Mouse (Mus musculus): ENCODE results near the gene Kcnk12.

The Kcnk12 gene

DNA sequence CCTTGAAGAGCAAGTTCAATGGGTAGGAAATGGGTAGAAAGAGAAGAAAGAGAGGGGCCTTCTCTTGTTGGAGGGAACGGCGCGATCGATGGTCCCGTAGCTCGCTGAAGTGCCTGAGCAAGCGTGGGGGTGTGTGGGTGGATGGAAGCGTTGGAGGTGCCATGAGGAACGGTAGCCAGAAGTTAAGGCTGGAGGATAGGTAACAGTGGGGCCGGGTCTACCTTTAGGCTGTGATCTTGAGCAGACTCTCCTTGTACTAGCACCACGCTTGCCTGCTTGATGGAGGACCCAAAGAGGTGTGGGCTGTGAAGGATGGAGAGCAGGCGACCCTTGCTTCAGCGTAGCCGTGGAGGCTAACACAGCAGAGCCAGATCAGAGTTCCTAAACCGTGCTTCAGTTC is 12.1 kb downstream of the Kcnk12 start:
- no peak for DNase-seq (ENCODE audit: low read depth)

DNA sequence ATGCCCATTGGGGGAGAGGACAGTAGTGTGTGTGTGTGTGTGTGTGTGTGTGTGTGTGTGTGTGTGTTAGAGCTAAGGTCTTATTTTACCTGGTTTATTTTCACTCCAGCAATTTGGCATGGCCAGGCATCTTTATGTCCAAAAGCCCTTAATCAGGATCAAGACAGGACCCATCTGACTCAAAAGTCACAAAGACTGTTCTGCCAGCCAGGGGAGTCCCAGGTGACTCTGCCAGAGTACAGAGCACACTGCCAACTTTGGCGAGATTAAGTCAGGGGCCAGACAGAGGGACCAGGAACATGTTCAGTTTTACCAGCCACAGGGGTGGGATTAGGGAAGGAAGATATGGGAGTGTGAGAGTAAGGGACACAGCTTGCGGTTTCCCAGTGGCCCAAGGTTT is 12.9 kb downstream of the Kcnk12 start:
- DNase-seq (ENCODE audit: low read depth): no peak

DNA sequence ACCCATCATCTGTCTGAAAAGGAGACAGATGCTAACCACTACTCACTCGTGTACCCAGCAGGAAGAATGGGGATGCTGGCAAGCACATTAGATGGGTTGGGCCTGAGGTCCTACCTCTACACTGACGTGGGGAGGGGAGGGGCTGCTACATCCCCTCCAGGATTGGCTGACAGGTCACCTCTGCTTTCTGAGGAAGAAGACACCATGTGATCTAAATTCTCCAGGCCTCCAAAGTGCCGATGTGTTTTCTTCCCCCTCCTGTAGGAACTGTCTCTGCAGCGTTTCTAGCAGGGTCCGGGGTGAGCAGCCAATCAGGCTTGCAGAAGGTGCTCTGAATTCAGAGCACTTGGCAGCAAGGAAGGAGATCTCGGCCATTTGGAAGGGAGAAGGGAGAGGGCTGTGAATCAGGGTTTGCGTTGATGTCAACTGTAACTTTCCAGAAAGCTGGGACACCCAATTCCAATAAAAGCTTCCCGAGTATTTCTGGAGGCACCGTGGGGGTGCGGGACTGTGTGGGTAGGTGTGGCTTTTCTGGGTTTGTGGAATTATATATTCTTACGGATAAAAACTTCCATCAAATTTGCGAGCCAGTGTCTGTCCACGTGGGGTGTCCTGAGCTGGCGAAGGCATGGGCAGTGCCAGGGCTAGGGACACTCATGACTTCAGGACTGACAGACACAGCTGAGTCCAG is 13.5 kb downstream of the Kcnk12 start:
- no peak for DNase-seq (ENCODE audit: low read depth)

DNA sequence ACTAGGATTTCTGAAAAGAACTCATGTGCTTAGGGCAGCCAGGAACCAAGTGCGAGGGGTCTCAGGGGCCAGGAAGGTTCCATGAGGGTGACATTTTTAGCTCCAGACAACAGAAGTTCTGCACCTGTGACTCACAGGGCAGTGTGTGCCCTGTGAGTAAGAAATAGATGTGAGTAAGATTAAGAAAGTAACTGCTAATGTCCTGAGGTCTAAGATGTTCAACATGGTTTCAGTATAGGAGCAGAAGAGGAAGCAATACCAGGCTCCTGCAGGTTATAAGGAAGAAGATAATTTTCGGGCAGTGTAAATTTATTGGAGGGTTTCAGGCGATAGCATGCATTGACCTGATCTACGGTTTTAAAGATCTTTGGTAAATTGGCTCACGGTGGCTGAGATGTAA is 16.6 kb downstream of the Kcnk12 start:
- DNase-seq (ENCODE audit: low read depth): no peak

DNA sequence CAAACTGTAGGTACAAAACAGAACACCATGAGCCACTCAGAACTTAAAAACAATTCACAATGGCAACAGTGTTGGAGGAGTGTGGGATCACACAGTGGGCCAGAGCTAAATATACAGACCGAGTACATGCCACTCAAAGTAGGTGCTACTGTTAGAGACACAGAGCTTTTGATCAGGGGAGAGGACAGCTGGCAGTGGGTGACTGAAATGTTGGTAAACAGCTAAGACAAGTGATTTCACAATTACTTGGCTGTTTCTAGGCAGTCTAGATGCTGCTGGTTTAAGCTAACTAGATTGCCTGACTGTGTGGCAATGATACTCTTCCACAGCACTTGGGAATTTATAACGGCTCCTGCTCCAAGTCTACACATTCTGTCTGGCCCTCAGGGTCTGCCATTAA is 17.6 kb downstream of the Kcnk12 start:
- no peak for DNase-seq (ENCODE audit: low read depth)

DNA sequence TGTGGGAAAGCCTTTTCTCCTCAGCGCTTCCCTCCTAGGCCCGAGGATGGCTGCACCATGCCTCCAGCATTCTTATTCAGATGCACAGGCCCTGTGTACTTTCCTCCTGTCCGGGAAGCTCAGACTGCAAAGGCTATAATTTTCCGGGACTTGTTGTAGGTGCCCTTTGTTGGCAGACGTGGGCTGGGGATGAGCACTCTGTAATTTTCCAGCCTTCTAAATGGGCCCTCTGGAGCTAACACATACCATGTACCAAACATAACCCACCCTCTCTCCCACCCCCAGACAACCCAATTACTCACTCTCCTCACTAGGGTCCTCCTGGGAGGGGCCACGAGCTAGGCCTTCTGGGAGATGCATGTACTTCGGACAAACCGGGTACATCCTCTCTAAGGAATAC is 22.8 kb downstream of the Kcnk12 start:
- no peak for DNase-seq (ENCODE audit: low read depth)

DNA sequence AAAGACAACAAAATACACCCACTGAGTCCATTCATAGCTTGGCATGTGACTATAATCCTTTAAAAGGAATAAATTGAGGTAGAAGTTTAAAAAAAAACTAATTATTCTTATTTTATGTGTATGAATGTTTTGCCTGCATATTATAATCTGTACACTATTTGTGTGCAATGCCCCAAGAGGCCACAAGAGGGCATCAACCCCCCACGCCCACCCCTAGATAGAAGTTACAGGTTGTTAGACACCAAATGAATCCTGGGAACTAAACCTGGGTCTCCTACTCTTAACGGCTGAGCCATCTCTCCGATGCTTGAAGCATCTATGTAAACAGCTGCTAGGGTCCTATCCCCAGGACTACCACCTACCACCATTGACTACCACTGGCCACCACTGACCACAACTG is 24.6 kb downstream of the Kcnk12 start:
- no peak for DNase-seq (ENCODE audit: low read depth)

DNA sequence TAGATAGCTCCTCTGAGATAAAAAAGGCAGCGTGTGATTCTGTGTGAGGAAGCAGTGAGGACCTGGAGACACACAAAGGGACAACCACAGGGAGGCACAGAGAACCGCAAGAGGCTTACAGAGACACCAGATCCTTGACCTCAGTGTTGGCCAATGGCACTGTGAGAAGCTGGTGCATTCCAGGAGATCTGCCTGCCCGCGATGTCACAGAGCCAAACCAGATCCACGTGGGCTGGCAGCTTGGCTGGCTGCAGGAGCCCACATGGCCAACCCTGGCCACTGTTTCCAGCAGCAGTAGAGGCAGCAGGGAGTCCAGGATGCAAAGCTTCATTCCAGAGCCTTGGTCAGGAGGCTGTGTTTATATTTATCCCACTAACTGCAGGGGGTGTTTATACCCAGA is 27.0 kb downstream of the Kcnk12 start:
- no peak for DNase-seq (ENCODE audit: low read depth)

DNA sequence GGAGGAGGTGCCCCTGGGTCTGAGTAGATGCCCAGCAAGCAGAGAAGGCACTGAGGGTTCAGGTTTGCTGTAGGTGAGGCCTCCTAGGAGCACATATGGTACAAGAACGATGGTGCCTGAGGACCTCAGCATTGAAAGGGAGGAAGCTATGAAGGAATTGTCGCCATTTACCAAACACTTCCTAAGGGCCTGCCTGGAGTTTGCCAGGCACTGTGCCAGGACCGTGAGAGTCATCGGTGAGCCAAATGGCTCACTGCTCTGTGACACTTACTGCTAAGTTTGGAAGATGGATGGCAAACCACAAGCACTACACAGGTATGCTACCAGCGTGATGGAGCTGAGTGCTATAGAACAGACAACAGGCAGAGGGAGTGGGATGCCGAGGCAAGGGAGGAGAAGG is 30.9 kb downstream of the Kcnk12 start:
- DNase-seq (ENCODE audit: low read depth): no peak

DNA sequence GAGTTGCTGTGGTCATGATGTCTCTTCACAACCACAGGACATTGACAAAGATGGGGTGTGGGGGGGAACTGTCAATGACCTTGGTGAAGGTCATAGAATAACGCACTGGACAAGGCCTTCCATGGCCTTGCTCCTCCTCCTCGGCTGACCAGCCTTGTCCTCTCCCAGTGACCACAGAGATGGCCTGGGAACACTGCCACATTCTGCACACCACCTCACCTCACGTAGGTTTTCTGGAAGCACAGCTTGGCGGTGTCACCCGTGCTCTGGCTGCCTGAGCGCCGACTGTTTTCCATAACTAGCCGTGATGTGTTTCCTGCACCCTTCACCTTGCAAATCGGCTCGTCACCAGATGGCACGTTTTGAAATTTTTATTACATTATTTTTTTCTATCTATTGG is 32.8 kb downstream of the Kcnk12 start:
- no peak for DNase-seq (ENCODE audit: low read depth)

DNA sequence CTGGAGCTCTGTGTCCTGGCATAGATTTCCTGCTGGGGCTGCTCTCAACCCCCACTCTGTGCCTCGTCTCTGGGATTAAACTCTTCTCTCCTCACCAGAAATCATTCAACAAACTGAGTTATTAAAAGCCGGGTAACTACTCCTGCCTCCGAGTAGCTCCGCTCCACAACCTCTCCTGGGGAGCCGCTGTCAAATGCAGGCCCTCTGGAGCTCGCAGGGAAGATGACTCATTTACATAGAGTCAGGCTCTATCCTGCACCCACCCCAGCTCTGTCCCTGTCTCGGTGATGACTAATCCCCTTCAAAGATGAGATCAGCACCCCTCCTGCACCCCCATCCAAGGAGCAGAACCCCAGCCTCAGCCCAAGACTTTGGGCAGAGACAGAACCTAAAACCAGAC is 34.6 kb downstream of the Kcnk12 start:
- no peak for DNase-seq (ENCODE audit: low read depth)

DNA sequence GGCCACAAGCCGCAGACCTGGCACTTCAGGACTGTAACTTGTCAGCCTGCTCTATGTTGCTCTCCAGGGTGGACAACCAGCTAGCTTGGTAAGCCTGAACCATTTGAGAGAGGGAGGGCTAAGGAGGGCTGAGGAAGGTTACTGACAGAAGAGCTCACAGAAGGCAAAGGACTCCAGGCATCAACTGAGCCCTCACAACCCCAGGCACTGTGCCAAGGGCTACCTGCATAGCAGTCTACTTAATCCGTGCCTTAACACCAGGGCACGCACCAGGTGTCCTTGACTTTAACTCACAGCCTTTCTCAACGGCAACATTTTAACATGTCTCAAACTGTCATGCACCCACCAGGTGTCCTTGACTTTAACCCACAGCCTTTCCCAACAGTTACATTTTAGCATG is 37.5 kb downstream of the Kcnk12 start:
- no peak for DNase-seq (ENCODE audit: low read depth)

DNA sequence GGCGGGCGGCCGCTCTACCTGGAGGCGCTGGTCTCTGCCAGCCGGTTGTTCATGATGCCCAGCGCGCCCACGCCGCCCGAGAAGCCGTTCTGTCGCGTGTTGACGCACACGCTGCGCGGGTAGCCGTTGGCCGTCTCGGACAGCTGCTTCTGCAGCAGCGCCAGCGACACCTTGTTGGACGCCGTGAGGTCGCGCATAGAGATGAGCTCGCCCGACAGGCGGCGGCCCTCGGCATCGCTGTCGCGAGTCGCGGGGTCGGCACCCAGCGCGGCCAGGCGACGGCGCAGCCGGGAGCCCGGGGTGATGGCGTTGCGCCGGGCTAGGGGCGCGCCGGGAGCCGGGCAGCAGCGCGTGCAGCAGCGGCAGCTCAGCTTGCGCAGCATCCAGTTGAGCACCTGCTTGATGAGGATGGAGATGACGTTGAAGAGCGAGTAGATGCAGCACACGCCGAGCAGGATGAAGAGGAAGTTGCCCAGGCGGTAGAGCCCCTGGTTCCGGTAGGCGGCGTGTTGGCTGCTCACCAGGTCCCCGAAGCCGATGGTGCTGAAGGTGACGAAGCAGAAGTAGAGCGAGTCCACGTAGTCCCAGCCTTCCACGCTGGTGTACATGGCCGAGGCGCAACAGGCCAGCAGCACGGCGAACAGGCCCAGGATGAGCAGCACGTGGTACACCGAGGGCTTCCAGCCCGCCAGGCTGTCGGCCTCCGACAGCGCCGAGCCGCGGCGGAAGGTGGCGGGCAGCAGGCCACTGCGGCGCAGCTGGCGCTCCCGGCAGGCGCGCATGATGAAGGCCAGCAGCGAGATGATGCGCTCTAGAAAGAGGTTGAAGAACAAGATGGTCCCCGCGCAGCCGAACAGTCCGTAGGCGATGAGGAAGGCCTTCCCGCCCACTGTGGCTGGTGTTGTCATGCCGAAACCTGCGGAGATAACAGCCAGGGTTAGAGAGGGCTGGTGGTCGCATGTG is 51.6 kb downstream of the Kcnk12 start:
- DNase-seq (ENCODE audit: low read depth): no peak

DNA sequence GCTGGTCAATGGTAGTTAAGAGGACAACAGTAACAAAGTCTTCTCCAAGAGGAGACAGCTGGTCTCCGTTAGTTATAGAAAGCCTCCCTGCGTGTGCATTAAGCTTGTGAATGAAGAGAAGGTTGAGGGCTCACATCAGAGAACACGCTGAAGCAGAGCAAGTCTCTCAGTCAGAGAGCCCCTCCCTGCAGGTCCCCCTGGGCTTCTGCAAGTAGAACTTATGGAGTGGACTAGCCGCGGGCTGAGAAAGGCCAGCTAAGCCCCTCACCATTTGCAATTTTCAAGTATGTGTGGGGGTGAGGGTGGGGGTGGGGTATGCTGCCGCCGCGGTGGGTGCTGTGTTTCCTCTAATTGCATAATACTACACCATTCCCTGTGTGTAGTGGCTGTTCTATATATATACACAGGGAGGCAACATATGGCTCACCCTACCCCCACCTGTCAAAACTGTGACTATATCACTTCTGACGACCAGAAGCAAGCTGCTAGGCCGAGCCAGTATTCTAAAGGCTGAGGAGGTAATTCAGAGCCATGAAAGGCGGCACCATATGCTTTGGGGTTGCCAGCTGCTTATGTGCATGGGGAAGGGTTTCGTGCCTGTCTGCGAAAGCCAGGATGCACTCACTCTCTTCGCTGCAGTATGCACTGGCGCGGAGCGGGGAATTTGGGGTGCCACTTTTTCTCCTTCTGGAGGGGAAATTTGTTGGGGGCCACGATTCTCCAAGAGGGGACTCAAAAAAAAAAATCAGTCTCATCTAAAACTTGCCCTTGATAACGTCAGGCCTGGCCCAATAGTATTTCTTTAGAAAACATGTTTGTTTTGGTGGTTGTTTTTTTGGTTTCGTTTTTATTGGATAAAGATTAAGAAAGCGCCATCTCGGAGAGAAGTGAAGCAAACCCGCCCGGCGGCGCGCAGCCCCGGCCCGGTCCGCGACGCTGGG is 52.5 kb downstream of the Kcnk12 start:
- DNase-seq (ENCODE audit: low read depth): no peak

DNA sequence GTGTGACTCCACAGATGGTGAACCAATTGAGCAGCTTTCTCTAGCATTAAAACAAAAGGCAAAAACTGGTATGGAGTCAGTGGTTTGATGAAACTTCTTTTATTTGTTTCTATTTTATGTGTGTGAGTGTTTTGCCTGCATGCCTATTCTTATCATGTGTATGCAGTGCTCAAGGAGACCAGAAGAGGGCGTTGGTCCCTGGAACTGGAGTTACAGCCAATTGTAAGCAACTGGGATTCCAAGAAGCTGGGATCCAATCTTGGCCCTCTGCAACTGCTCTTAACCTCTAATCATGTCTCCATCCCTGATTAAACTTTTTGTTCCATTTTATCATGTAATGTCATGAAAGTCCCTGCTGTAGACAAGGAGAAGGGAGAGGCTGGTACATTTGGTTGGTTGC is 58.0 kb downstream of the Kcnk12 start:
- DNase-seq (ENCODE audit: low read depth): no peak

DNA sequence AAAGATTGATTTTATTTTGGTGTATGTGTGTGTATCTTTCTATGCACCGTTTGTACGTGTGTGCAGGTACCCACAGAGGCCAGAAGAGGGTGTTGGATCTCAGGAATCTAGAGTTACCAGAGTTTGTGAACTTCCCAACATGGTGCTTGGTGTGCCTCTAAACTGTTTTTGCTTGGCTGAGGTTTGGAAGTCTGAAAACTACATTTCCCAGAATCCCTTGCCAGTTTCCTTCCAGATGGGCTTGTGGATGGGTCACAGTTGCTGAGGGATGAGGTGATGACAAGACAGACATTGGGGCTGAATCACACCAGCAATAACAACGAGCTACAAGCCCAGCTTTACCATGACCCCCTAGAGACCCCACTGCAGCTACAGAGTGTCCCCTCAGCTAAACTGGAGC is 60.6 kb downstream of the Kcnk12 start:
- DNase-seq (ENCODE audit: low read depth): no peak

DNA sequence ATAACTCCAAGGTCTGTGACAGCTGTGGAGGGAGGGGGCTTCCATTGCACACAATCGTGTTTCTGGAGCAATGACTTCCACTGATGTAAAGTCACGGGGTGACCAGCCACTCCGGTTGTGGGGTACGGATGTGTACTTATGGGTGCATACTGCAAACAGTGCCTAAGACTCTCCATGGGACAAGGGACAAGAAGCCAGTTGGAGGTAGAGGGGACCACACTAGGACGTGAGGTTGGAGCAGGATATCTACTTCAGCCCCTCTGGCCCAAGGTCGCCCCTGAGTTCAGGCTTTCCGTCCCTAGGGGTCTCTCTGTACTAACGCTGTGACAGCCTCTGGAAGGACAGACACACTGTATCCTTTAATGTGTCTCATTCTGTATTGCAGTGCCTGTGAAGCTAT is 63.3 kb downstream of the Kcnk12 start:
- DNase-seq (ENCODE audit: low read depth): no peak

DNA sequence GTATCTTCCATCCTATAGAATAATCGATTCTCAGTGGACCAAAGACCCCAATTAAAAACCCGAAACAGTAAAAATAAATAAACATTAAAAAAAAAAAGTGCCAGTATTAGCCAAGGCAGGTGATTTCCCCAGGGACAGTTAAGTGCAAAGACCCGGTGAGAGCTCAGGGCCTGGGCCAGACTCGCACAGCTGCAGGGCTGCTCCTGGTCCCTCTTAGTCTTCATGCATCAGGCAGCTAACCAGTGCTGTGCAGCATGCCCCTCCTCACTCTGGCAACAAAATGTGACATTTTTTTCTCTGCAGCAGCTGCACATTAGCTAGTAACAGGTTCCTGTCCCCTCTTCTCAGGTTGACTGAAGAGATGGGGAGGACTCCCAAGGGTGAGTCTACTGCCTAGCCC is 65.8 kb downstream of the Kcnk12 start:
- no peak for DNase-seq (ENCODE audit: low read depth)

DNA sequence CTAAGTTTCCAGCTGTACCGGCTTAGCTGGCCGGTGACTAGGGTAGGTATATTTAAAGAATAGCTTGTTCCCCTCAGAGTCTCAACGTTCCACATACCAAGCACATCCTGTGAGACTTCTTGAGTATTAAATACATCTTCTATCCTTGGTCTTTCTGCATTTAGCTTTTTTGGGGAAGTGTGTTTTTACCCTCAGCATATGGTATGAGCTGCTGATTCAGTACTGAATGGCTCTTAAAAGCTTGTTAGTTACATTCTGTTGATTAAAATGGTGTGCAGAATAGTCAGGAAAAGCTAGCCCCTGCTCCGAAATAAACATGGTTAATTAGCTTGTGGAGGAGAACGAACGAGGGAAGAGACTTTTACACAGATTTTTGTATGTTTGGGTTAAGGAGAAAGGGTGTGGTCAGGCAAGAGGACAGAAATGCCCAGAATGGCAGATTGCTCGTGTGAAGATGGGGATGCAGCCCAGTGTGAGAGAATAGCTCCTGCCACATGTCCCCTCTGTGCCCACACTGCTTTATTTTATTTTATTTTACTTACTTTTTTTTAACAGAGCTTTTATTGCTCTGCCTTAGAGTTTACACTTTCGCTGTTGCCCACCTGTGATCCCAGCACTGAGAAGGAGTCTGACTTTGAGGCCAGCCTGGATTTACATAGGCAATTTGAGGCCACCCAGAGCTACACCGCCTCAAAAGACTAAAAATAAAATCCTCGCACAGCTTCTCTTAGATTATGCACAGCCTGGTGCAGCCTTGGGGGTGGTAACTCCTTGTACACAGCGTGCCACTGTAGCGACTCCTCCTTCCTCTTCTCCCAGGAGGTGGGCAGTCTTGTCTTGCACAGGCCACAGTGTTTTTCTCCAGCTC is 71.1 kb downstream of the Kcnk12 start:
- no peak for DNase-seq (ENCODE audit: low read depth)

DNA sequence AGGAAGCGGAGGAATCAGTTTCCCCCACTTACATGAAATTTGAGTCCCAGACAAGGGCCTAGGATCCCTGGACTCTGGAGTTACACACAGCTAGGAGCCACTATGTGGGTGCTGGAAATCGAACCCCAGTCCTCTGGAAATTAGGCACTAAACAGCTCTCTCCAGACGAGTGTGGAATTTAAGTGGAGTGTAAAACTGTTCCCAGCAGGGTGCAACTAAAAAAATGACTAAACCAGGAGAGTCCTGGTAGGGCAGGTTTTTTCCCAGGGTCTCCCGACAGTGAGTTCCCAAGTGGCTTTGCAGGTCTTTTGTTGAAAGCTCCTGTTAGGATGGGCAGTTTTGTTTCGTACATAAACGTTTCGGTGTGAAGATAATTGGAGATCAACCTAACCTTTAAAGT is 73.1 kb downstream of the Kcnk12 start:
- DNase-seq (ENCODE audit: low read depth): no peak

DNA sequence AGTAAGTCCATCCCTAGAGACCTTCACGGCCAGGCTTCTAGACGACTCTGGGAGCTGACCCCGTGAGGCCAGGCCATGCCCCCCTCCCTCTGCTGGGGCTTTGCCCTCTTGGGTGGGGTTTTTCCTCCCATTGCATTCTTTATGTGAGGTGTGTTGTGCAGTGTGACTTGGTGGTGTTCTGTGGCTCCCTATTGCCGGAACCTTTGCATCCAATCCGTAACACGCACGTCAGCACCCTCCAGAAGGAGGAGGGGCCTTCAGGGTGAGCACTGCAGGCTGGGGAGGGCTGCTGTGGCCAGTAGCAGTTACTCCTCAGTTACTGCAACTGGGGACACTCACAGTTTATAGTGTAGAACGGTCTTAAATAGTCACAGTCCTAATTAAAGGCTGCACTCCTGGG is 97.7 kb downstream of the Kcnk12 start:
- no peak for DNase-seq (ENCODE audit: low read depth)

Data from c-Kit-positive CD71-positive TER-119-negative erythroid progenitor cells, embryonic 14.5 days (primary cell).